Mouse (Mus musculus) thymus, postnatal 10 days (tissue): ENCODE measurements around the gene Hoxa13.

ENCODE experiments used
- DNase-seq, 2 experiments: peaks; one replicate each; pipeline ENCODE4 v3.0.0; 2021; ENCODE audit warnings: low spot score in 2 of 2

Hoxa13 gene

DNA sequence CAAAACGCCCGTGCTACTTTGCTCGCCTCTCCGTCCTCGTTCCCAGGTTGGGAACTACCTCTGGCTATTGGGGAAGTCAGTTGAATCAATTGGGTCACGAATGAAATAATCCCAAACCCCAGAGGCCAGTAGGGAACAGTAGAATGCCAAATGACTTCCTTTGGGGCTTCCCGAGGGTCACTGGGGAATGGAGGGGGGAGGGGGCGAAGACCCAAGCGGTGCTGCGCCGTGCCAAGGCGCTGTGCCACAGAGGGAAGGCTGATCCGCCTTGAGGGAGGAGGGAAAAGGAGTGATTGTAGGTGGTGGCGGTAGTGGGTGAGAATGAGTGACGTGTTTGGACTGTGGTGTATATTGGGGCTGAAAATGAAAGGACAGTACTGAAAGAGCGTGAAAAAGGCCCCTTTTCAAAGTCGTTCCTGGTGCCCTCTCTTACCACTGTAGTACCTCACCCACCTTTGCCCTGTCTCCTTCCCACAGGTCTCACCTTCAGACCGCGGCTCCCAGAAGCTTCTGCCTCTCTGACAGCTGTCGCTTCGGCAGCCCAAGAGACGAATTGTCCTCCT, 48.0 kb downstream of the Hoxa13 start:
- no peak for DNase-seq

DNA sequence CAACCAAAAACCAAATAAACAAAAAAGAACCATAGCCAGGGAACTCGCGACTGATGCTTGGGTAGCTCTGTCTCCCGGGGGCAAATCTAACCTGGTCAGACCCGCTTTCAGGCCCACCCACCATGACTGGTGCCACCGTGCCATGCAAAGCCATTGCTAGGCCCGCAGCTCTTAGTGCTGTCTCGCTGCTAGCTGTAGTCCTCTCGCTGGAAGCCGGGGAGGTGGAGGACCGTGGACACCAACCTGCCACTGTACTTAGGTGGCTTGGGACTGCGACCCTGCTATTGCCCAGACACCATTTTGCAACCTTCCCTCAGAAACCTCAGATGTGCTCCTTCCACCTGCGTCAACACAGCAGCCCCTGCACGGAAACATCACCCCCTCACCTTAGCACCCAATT, 48.7 kb downstream of the Hoxa13 start:
- DNase-seq: no peak

DNA sequence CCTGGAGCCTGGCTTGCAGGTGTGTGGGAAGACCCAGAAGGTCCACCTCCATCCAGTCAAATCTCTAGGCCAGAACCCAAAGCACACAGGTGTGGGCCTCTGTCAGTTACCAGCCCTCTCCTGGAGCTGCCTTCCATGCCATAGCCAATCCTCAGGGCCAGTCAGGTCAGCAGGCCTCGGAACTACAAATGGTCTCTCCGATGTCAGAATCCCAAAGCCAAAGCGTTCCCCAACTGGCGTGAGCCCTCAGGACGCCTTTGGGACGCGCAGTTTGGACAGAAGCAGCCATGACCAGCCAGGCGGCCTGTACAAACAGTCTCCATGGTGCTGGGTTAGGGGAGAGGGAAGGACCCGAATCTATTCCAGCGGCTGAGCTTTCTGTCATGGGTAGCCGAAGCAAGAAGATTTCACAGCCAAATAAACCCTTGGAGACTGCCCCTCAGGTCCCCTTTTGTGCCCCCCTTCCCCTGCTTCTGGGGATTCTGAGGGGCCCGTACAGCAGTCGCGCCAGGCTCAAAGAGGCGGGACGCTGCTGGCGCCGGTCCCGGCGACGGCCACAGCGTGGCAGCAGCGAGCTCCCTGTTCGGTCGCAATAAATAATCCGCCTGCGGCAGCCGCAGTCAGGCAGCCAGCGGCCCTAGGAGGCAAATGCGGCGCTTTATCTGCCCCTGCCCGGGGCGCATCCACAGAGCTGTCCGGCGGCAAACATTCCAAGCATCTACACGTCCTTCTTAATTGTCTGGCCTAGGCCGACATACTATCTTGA, 49.3 kb downstream of the Hoxa13 start:
- peak in 1 of 2 experiments; percentile 72 for DNase-seq

DNA sequence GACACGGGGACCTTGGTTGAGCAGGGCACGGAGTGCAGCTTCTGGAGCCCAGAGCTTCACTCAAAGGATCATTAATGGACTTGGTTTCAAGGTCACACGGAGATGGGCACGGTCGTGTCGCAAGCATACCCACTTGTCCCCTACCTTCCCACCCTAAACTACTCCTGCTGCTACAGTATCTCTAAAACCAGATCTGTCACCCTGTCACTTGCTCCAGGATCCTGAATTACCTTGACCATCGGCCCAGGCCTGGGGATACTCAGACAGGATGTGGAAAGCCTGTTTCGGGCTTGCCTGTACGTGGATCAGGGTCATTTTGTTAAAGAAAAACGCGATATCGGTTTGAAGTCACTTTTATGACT, 51.0 kb downstream of the Hoxa13 start:
- no peak for DNase-seq

DNA sequence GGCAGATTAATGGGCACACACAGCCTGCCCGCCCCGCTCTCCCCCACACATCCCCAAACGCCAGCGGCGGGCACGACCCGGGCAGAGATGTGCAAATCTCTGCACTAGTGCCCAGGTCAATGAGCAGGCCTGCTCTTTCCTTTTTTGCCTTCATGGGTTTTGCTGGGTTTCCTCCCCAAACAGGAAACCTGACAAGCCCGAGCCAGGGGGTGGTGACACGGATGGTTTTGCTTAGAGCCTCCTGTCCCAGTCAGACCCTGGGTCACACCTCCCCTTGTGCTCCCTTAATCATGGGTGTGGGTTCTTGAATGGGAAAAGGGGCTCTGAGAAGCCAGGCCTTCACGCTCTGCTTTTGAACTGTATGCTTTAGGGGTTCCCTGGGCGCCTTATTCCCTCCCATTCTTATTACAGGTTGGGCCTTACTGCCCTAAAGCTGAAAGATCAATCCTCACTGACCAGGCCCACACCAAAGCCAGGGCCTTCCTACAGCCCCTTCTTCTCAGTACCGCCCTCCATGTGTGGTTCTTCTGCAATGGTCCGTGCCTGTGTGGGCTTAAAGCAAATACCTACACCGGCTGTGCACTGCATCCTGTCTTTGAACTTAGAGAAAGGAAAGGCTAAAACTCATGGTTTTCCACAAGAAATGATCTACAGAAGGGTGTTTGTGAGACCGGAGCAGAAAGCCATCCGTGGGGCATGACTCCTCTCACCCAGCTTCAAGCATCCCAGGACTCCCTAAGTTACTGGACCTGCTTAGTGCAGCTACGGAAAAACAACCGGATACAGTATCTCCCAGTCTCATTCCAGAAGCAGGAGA, 51.6 kb downstream of the Hoxa13 start:
- no peak for DNase-seq

DNA sequence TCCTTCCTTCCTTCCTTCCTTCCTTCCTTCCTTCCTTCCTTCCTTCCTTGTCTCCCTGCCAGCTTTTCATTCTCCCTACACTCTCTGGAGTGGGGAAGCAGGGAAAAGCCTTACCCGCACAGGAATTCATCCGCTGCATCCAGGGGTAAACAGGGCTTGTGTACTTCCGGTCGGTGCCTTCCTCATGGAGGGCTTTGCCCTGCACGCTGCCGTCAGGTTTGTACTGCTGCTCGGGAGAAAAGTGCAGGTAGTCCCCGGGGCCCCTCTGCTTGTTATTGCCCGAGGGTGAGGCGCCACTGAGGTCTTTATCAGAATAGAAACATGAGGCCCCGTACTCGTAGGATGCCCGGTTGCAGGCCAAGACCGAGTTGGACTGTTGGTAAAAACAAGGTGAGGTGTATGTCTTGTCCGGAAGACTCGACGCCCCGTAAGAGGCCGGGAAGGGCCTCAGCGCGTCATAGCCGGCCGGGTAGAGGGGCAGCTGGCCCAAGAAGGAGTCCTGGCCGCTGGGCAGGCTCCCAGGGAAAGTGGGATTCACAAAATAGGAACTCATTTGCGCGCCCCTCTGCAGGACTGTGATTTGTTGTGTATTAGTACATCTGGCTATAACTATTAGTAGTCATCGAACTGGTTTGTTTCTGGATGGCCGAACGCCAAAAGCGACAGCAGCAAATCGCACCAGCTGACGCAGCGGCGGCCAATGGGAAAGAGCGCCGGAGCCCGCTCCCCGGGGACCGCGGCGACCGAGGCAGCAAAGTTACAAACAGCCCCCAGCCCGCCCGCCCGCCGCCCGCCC, 52.4 kb downstream of the Hoxa13 start, which contains the start of gene Hoxa6:
Hoxa6 (minus strand) TSS at position 651 of the 796 bp plus-strand sequence.
- DNase-seq: no peak
